ENCODE assay signal across 27 mouse cellular contexts in the genomic region with DNA sequence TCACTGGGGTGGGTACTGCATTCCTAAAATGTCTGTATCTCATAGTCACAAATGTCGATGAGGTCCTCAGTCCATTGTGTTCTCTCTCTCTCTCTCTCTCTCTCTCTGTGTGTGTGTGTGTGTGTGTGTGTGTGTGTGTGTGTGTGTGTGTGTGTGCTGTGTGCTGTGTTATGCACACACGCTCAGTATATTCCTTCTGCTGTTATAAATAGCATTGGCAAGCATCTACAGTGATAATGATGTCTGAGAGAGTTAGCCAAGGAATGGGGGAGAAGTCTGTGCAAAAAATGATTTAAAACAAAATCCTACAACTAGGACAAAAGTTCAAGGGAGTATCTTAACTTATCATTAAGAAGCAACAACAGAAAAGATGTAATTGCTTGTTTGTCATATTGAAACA.
DNase-seq lines count a peak whose midpoint lies in the region; ATAC-seq and TF ChIP-seq lines count a peak whose summit lies in the region.
"Had no signal": no experiment of that assay in that cellular context is flagged by ENCODE, and none has a peak within 500 bp of the region (broad histone marks: within the 10 kb centered on the region; RNA-seq: fewer than 3 reads in every experiment).

No protein-coding gene starts in this region.

- no peak overlapping the region for H3K9ac ChIP-seq in forebrain, embryonic 16.5 days (replicated peaks; ENCODE audit: low read depth, low read length)
- no peak overlapping the region for H3K9ac ChIP-seq in forebrain, embryonic 13.5 days
- no peak overlapping the region for H3K9ac ChIP-seq in liver, adult 2 months (ENCODE audit: low read depth, low read length)
- no peak overlapping the region for H3K9ac ChIP-seq in liver, embryonic 11.5 days (ENCODE audit: low read depth, low read length)
- H3K9ac ChIP-seq: embryonic facial prominence, embryonic 12.5 days; embryonic facial prominence, embryonic 15.5 days; heart, embryonic 12.5 days; heart, embryonic 15.5 days; hindbrain, embryonic 13.5 days; intestine, embryonic 15.5 days had no signal

- H3K36me3 ChIP-seq in forebrain, embryonic 16.5 days (ENCODE audit: control insufficient read depth, insufficient read depth) = no peaks in the 10 kb centered on the region
- H3K36me3 ChIP-seq in forebrain, embryonic 13.5 days (ENCODE audit: poor library complexity, severe bottlenecking) = no peaks in the 10 kb centered on the region
- H3K36me3 ChIP-seq in liver, adult 2 months (ENCODE audit: control insufficient read depth, insufficient read depth, low read length) = no peaks in the 10 kb centered on the region
- no peaks in the 10 kb centered on the region for H3K36me3 ChIP-seq in liver, embryonic 11.5 days (ENCODE audit: control insufficient read depth, insufficient read depth, low read length)
- H3K36me3 ChIP-seq: embryonic facial prominence, embryonic 12.5 days; embryonic facial prominence, embryonic 15.5 days; heart, embryonic 12.5 days; heart, embryonic 15.5 days; hindbrain, embryonic 10.5 days; hindbrain, embryonic 13.5 days; intestine, embryonic 15.5 days had no signal

- no peak for TF ChIP-seq POLR2A in liver, adult 2 months (IDR thresholded peaks at IDR 0.05; ENCODE audit: extremely low read depth, insufficient read depth, low read length)
- no peak for TF ChIP-seq POLR2A in brain, embryonic 14.5 days (IDR thresholded peaks at IDR 0.05; ENCODE audit: borderline replicate concordance, extremely low read depth, insufficient read depth, insufficient read length, poor library complexity, severe bottlenecking)

- no peak overlapping the region for H3K4me2 ChIP-seq in forebrain, embryonic 16.5 days (ENCODE audit: low read length)
- H3K4me2 ChIP-seq in forebrain, embryonic 13.5 days = no peak overlapping the region
- H3K4me2 ChIP-seq in liver, embryonic 11.5 days = no peak overlapping the region
- H3K4me2 ChIP-seq: embryonic facial prominence, embryonic 12.5 days; embryonic facial prominence, embryonic 15.5 days; heart, embryonic 12.5 days; heart, embryonic 15.5 days; hindbrain, embryonic 13.5 days; intestine, embryonic 15.5 days had no signal

- ATAC-seq in forebrain, embryonic 16.5 days = peak; percentile 83
- ATAC-seq in forebrain, embryonic 13.5 days = no peak
- no peak for ATAC-seq in liver, embryonic 11.5 days (replicated peaks; ENCODE audit: low FRiP score)
- ATAC-seq: activated CD4-positive, CD25-positive, alpha-beta regulatory T cell, adult 4 months; CD4-positive, CD25-positive, alpha-beta regulatory T cell, adult 4 months; hindbrain, embryonic 16.5 days; intestine, embryonic 15.5 days had no signal

- no peak for TF ChIP-seq CTCF in liver, adult 2 months (IDR thresholded peaks at IDR 0.05; ENCODE audit: low read depth, low read length)
- no peak for TF ChIP-seq CTCF in brain, embryonic 14.5 days (IDR thresholded peaks at IDR 0.05; ENCODE audit: borderline replicate concordance, extremely low read depth, insufficient read depth, insufficient read length)

- H3K79me2 ChIP-seq in liver, adult 2 months (ENCODE audit: control insufficient read depth, insufficient read depth, low read length) = no peaks in the 10 kb centered on the region

- DNase-seq in liver, adult 2 months (ENCODE audit: extremely low read depth, low read depth, low spot score) = peak; percentile 1
- DNase-seq in liver, embryonic 11.5 days (ENCODE audit: low spot score) = no peak
- DNase-seq in brain, embryonic 14.5 days (ENCODE audit: low read depth) = peak; percentile 68
- DNase-seq in right cerebral cortex, postnatal 25 days = no peak
- DNase-seq: adrenal gland, adult 8-10 months; adrenal gland, postnatal 25 days; cerebellum, adult 11 months; cerebellum, adult 2 months; cerebellum, adult 9-11 months; cerebellum, postnatal 25 days; gastrocnemius, postnatal 10 days; gastrocnemius, postnatal 36 days; heart, postnatal 10 days; heart, postnatal 36 days; kidney, adult 11 months had no signal

- H3K4me1 ChIP-seq in forebrain, embryonic 16.5 days (replicated peaks; ENCODE audit: control insufficient read depth, insufficient read depth, low read length) = peaks cover 9% of the 10 kb centered on the region
- peaks cover 9% of the 10 kb centered on the region for H3K4me1 ChIP-seq in forebrain, embryonic 13.5 days
- H3K4me1 ChIP-seq in liver, adult 2 months (ENCODE audit: control insufficient read depth, insufficient read depth, low read length) = no peaks in the 10 kb centered on the region
- H3K4me1 ChIP-seq in liver, embryonic 11.5 days (replicated peaks; ENCODE audit: control insufficient read depth, insufficient read depth, low read length) = no peaks in the 10 kb centered on the region
- H3K4me1 ChIP-seq: embryonic facial prominence, embryonic 12.5 days; embryonic facial prominence, embryonic 15.5 days; heart, embryonic 12.5 days; heart, embryonic 15.5 days; intestine, embryonic 15.5 days had no signal

- H3K4me3 ChIP-seq in forebrain, embryonic 16.5 days (replicated peaks; ENCODE audit: low read length) = no peak overlapping the region
- H3K4me3 ChIP-seq in forebrain, embryonic 13.5 days = no peak overlapping the region
- no peak overlapping the region for H3K4me3 ChIP-seq in liver, adult 2 months (ENCODE audit: insufficient read depth, low read depth, low read length)
- H3K4me3 ChIP-seq in liver, embryonic 11.5 days (ENCODE audit: low read depth, low read length) = no peak overlapping the region
- H3K4me3 ChIP-seq: embryonic facial prominence, embryonic 12.5 days; embryonic facial prominence, embryonic 15.5 days; heart, embryonic 12.5 days; heart, embryonic 15.5 days; hindbrain, embryonic 10.5 days; hindbrain, embryonic 13.5 days; intestine, embryonic 15.5 days had no signal

- H3K9me3 ChIP-seq in forebrain, embryonic 16.5 days (ENCODE audit: control insufficient read depth, low read length) = no peaks in the 10 kb centered on the region
- H3K9me3 ChIP-seq in forebrain, embryonic 13.5 days (replicated peaks) = no peaks in the 10 kb centered on the region
- H3K9me3 ChIP-seq in liver, embryonic 11.5 days (ENCODE audit: control insufficient read depth, low read length) = no peaks in the 10 kb centered on the region
- H3K9me3 ChIP-seq: embryonic facial prominence, embryonic 12.5 days; embryonic facial prominence, embryonic 15.5 days; heart, embryonic 12.5 days; heart, embryonic 15.5 days; hindbrain, embryonic 10.5 days; hindbrain, embryonic 13.5 days; intestine, embryonic 15.5 days had no signal

- no peaks in the 10 kb centered on the region for H3K27me3 ChIP-seq in forebrain, embryonic 16.5 days (replicated peaks; ENCODE audit: control insufficient read depth, insufficient read depth, low read length)
- H3K27me3 ChIP-seq in forebrain, embryonic 13.5 days = no peaks in the 10 kb centered on the region
- no peaks in the 10 kb centered on the region for H3K27me3 ChIP-seq in liver, adult 2 months (ENCODE audit: control insufficient read depth, insufficient read depth, low read length)
- no peaks in the 10 kb centered on the region for H3K27me3 ChIP-seq in liver, embryonic 11.5 days (replicated peaks; ENCODE audit: control insufficient read depth, insufficient read depth, low read length)
- H3K27me3 ChIP-seq: embryonic facial prominence, embryonic 12.5 days; embryonic facial prominence, embryonic 15.5 days; heart, embryonic 12.5 days; heart, embryonic 15.5 days; hindbrain, embryonic 13.5 days; intestine, embryonic 15.5 days had no signal

- 54% methylated on average over 2 of the region's 2 CpGs for WGBS in forebrain, embryonic 16.5 days
- 71% methylated on average over 2 of the region's 2 CpGs for WGBS in forebrain, embryonic 13.5 days
- WGBS in liver, adult 2 months = 78% methylated on average over 2 of the region's 2 CpGs
- WGBS in liver, embryonic 11.5 days = 77% methylated on average over 2 of the region's 2 CpGs

- peak overlapping the region; percentile 71 for H3K27ac ChIP-seq in forebrain, embryonic 16.5 days (ENCODE audit: low read length)
- no peak overlapping the region for H3K27ac ChIP-seq in forebrain, embryonic 13.5 days
- no peak overlapping the region for H3K27ac ChIP-seq in liver, adult 2 months (replicated peaks; ENCODE audit: insufficient read depth, low read depth, low read length)
- H3K27ac ChIP-seq in liver, embryonic 11.5 days (ENCODE audit: low read depth, low read length) = no peak overlapping the region
- H3K27ac ChIP-seq: embryonic facial prominence, embryonic 12.5 days; embryonic facial prominence, embryonic 15.5 days; heart, embryonic 15.5 days; hindbrain, embryonic 10.5 days; hindbrain, embryonic 13.5 days; intestine, embryonic 15.5 days had no signal

Comparison
In these comparisons a context has a peak if more than half of its experiments do, and no peak if none do; other contexts are left out.
1. DNase-seq: peak in liver, adult 2 months (single experiment) and brain, embryonic 14.5 days (single experiment); none in liver, embryonic 11.5 days (single experiment) and right cerebral cortex, postnatal 25 days (single experiment).